Mouse (Mus musculus) liver, embryonic 16.5 days (tissue): ENCODE measurements around the gene Zmynd8. TPM values are rescaled to one million over a fixed set of nuclear protein-coding genes. Genes with fewer than 3 reads are reported as not detected.
A peak's percentile ranks its signal among the peaks of the same experiment; 100 is the strongest.

ENCODE experiments used
- ATAC-seq: fragments of 200-750 bp; cut with Nextera tagmentation; 2 replicates; pipeline ENCODE4 v1.8.0; 2017; ENCODE audit warnings: low read depth, mild to moderate bottlenecking, moderate number of reproducible peaks, moderate library complexity
- H3K27ac ChIP-seq: fragments of 300-500 bp; sonication (generic); 2 replicates; pipeline ENCODE4 v1.5.1; 2014; ENCODE audit warnings: mild to moderate bottlenecking, low read length
- H3K27me3 ChIP-seq: fragments of 300-500 bp; sonication (generic); 2 replicates; pipeline ENCODE4 v1.6.1; 2014; ENCODE audit warnings: low read depth, low read length, mixed read lengths; ENCODE audit not compliant: control insufficient read depth, insufficient read depth
- H3K36me3 ChIP-seq: fragments of 300-500 bp; sonication (generic); 2 replicates; pipeline ENCODE4 v1.6.1; 2014; ENCODE audit warnings: mild to moderate bottlenecking; ENCODE audit not compliant: control insufficient read depth, insufficient read depth
- H3K4me1 ChIP-seq: fragments of 300-500 bp; sonication (generic); 2 replicates; pipeline ENCODE4 v1.6.1; 2014; ENCODE audit warnings: low read depth, low read length, mixed read lengths; ENCODE audit not compliant: control insufficient read depth
- H3K4me2 ChIP-seq: fragments of 300-500 bp; sonication (generic); 2 replicates; pipeline ENCODE4 v1.6.1; 2014; ENCODE audit warnings: low read depth, low read length, mixed read lengths
- H3K4me3 ChIP-seq: fragments of 300-500 bp; sonication (generic); 2 replicates; pipeline ENCODE4 v1.5.1; 2014; ENCODE audit warnings: low read depth, mild to moderate bottlenecking, low read length
- H3K9ac ChIP-seq: fragments of 300-500 bp; sonication (generic); 2 replicates; pipeline ENCODE4 v1.6.1; 2014; ENCODE audit warnings: low read depth, low read length
- H3K9me3 ChIP-seq: fragments of 300-500 bp; sonication (generic); replicated peaks from 2 replicates; pipeline ENCODE4 v1.6.1; 2016; ENCODE audit warnings: low read length; ENCODE audit not compliant: control insufficient read depth
- WGBS: fragments of 180-500 bp; shearing (Covaris S2); extraction: QIAGEN DNeasy Blood & Tissue Kit; methylation state at CpG from one replicate; pipeline ENCODE4 v1.1.7; 2014; ENCODE audit not compliant: insufficient replicate concordance; 5-methylcytosine and 5-hydroxymethylcytosine counted together
- polyA plus RNA-seq: library from polyadenylated mRNA; unstranded; fragments of >200 nt; fragmentation: Nextera tagmentation; extraction: Ambion mirVana; gene quantifications from 2 replicates; pipeline ENCODE4 v1.2.1, GENCODE M21; 2015

The Zmynd8 gene
- polyA plus RNA-seq, 1 experiment from 2014 or later = 20.0 TPM

DNA sequence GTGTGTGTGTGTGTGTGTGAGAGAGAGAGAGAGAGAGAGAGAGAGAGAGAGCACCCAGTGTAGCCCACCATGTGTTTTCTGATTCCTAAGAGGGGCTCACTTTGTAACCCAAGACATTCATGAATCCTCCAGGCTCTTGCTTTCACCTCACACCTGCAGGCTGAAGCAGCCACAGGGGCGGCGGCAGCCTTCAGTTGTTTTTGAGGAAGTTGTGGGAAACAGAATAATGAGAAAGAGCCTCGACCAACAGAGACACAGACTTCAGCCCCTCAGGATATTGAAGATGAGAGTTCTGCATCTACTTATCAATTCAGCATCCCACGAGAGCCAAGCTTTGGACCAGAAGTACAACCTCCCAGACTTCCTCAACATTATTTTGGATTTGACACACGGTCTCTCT lies 6.2 kb downstream of the Zmynd8 start:
- Histone ChIP-seq H3K36me3 (no peaks in the 10 kb centered on the region), H3K27ac (peak overlapping the region; percentile 34), H3K4me2 (no peak overlapping the region), H3K27me3 (no peaks in the 10 kb centered on the region), H3K4me1 (peaks cover 49% of the 10 kb centered on the region), H3K9ac (no peak overlapping the region), H3K9me3 (no peaks in the 10 kb centered on the region), H3K4me3 (no peak overlapping the region)
- no peak for ATAC-seq
- WGBS = 42% methylated on average over 5 of the region's 5 CpGs

GRCm38 (mm10) chr2:165890401-165890800 lies 8.4 kb downstream of the Zmynd8 start:
- 61% methylated on average over 10 of the region's 10 CpGs for WGBS
- H3K4me1 ChIP-seq = peaks cover 62% of the 10 kb centered on the region
- no peak overlapping the region for H3K4me2 ChIP-seq
- no peak for ATAC-seq
- H3K4me3 ChIP-seq = no peak overlapping the region
- H3K9me3 ChIP-seq = no peaks in the 10 kb centered on the region
- no peak overlapping the region for H3K9ac ChIP-seq
- H3K27ac ChIP-seq = no peak overlapping the region; the same call in 1 of the 2 replicates
- H3K27me3 ChIP-seq = no peaks in the 10 kb centered on the region
- H3K36me3 ChIP-seq = no peaks in the 10 kb centered on the region

GRCm38 (mm10) chr2:165889874-165890273 lies 8.9 kb downstream of the Zmynd8 start:
- H3K9me3 ChIP-seq = no peaks in the 10 kb centered on the region
- H3K4me2 ChIP-seq = no peak overlapping the region
- peak overlapping the region; percentile 100 for H3K27ac ChIP-seq
- H3K9ac ChIP-seq = no peak overlapping the region; the same call in 1 of the 2 replicates
- no peak for ATAC-seq
- no peaks in the 10 kb centered on the region for H3K27me3 ChIP-seq
- H3K36me3 ChIP-seq = no peaks in the 10 kb centered on the region
- peaks cover 67% of the 10 kb centered on the region for H3K4me1 ChIP-seq
- no peak overlapping the region for H3K4me3 ChIP-seq
- 84% methylated on average over 10 of the region's 10 CpGs for WGBS

DNA sequence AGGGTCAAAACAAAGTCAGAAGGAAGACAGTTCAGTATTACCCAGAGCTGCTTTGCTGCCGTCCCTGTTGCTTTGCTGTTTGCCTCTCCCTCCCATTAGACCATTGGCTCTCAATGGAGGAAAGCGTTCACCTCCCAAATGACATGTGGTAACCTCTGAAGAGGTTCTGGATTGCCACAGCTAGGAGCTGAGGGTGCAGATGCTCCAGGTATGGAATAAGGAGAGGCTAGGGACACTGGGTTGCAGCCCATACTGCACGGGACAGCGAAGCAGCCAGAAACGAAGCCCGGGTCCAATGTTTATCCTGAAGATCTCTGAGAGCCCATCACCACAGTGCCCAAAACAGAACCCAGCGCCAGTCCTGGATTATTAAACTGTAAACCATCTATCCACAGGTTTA lies 9.6 kb downstream of the Zmynd8 start:
- Histone ChIP-seq H3K9me3 (no peaks in the 10 kb centered on the region), H3K4me1 (peaks cover 71% of the 10 kb centered on the region), H3K4me3 (no peak overlapping the region), H3K27ac (peak overlapping the region; percentile 100), H3K4me2 (peak overlapping the region; percentile 37; the same call in 1 of the 2 replicates), H3K27me3 (no peaks in the 10 kb centered on the region), H3K36me3 (no peaks in the 10 kb centered on the region), H3K9ac (peak overlapping the region; percentile 51)
- ATAC-seq = no peak
- 50% methylated on average over 7 of the region's 7 CpGs for WGBS

GRCm38 (mm10) chr2:165888813-165889221 lies 10.0 kb downstream of the Zmynd8 start:
- no peaks in the 10 kb centered on the region for H3K36me3 ChIP-seq
- no peaks in the 10 kb centered on the region for H3K27me3 ChIP-seq
- 5% methylated on average over 3 of the region's 3 CpGs for WGBS
- H3K4me1 ChIP-seq = peaks cover 76% of the 10 kb centered on the region
- peak overlapping the region; percentile 37 for H3K4me2 ChIP-seq
- H3K9ac ChIP-seq = peak overlapping the region; percentile 51
- peak overlapping the region; percentile 100 for H3K27ac ChIP-seq
- no peak for ATAC-seq
- H3K9me3 ChIP-seq = no peaks in the 10 kb centered on the region
- peak overlapping the region; percentile 14 for H3K4me3 ChIP-seq

DNA sequence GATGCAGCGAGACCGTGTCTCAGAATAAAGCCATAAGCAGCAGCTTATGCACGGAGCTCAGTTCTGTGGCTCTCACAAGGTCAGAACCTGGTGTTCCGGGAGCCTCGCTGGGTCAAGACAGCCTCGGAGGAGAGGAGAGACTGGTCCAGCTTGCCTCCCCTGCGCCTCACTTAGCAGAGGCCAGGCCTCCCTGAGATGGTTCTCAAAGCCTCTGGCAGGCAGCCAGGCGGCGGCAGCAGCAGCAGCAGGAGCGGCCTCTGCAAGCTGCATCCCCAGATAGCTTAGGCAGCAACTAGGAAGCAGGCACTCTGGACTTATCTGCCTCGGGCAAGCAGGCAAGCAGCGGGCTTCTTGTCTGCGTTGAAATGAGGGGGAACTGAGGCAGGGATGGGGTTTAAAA lies 10.4 kb downstream of the Zmynd8 start:
- peak overlapping the region; percentile 14 for H3K4me3 ChIP-seq
- H3K27ac ChIP-seq = peak overlapping the region; percentile 100
- 9% methylated on average over 13 of the region's 13 CpGs for WGBS
- peak overlapping the region; percentile 66 for H3K9ac ChIP-seq
- H3K9me3 ChIP-seq = no peaks in the 10 kb centered on the region
- ATAC-seq = peak; percentile 77
- H3K4me2 ChIP-seq = peak overlapping the region; percentile 37
- no peaks in the 10 kb centered on the region for H3K36me3 ChIP-seq
- peaks cover 80% of the 10 kb centered on the region for H3K4me1 ChIP-seq
- H3K27me3 ChIP-seq = no peaks in the 10 kb centered on the region

- Histone ChIP-seq H3K36me3 (no peaks in the 10 kb centered on the region), H3K4me2 (peak overlapping the region; percentile 37), H3K9me3 (no peaks in the 10 kb centered on the region), H3K4me1 (peaks cover 86% of the 10 kb centered on the region), H3K4me3 (no peak overlapping the region), H3K27me3 (no peaks in the 10 kb centered on the region), H3K9ac (peak overlapping the region; percentile 76), H3K27ac (peak overlapping the region; percentile 100)
- WGBS = 61% methylated on average over 25 of the region's 25 CpGs
- 0 out of 2 replicates have a peak, but pooled peaks have one; percentile 2 for ATAC-seq
These were observed 11.8 kb downstream of the Zmynd8 start for GRCm38 (mm10) chr2:165886857-165887628.

DNA sequence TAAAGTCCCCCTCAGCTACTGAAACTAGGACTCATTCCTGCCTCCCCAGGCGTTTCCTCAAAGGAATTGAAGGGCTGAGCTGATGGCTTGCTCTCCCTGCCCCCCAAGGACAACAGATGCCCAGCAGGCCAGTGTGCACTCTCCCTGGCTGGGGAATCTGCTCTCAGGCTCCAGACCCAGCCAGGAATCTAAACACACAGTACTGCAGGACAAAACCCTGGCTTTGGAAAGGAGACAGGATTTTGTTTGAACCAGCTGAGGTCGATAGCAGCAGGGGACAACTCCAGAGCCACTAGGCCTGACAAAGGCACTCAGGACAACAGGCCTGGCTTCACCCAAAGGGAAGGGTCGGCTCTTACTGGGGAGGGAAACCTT lies 12.3 kb downstream of the Zmynd8 start:
- peak overlapping the region; percentile 90; the same call in 1 of the 2 replicates for H3K4me2 ChIP-seq
- WGBS = 48% methylated on average over 3 of the region's 3 CpGs
- H3K36me3 ChIP-seq = no peaks in the 10 kb centered on the region
- peaks cover 92% of the 10 kb centered on the region for H3K4me1 ChIP-seq
- no peaks in the 10 kb centered on the region for H3K27me3 ChIP-seq
- H3K27ac ChIP-seq = peak overlapping the region; percentile 100
- no peak for ATAC-seq
- no peaks in the 10 kb centered on the region for H3K9me3 ChIP-seq
- peak overlapping the region; percentile 76 for H3K9ac ChIP-seq
- H3K4me3 ChIP-seq = no peak overlapping the region

- Histone ChIP-seq H3K4me1 (peaks cover 96% of the 10 kb centered on the region), H3K9me3 (no peaks in the 10 kb centered on the region), H3K27me3 (no peaks in the 10 kb centered on the region), H3K4me2 (peak overlapping the region; percentile 90), H3K36me3 (no peaks in the 10 kb centered on the region), H3K4me3 (no peak overlapping the region), H3K27ac (peak overlapping the region; percentile 100), H3K9ac (peak overlapping the region; percentile 76)
- 33% methylated on average over 4 of the region's 4 CpGs for WGBS
- ATAC-seq = no peak
These were observed 12.9 kb downstream of the Zmynd8 start for GRCm38 (mm10) chr2:165885951-165886320.
